Mouse (Mus musculus) thymus, adult 2 months (tissue): Measurements from ENCODE around the gene Cabp2. TPM values are rescaled to one million over a fixed set of nuclear protein-coding genes. Genes with fewer than 3 reads are reported as not detected.

ENCODE experiments used
- DNase-seq: peaks from one replicate; pipeline ENCODE4 v3.0.0; 2021
- H3K27ac ChIP-seq: fragments of 200-500 bp; 2 replicates; pipeline ENCODE4 v1.5.1; 2012; ENCODE audit warnings: low read length, control low read depth; ENCODE audit not compliant: control insufficient read depth, insufficient read depth
- H3K27me3 ChIP-seq: fragments of 200-500 bp; 2 replicates; pipeline ENCODE4 v1.6.1; 2012; ENCODE audit warnings: mild to moderate bottlenecking, low read length, moderate library complexity, mixed read lengths; ENCODE audit not compliant: control insufficient read depth, insufficient read depth
- H3K36me3 ChIP-seq: fragments of 200-500 bp; 2 replicates; pipeline ENCODE4 v1.6.1; 2012; ENCODE audit warnings: mild to moderate bottlenecking, low read length, moderate library complexity; ENCODE audit not compliant: control insufficient read depth, insufficient read depth
- H3K4me1 ChIP-seq: fragments of 200-500 bp; replicated peaks from 2 replicates; pipeline ENCODE4 v1.6.1; 2012; ENCODE audit warnings: low read length; ENCODE audit not compliant: control insufficient read depth, insufficient read depth
- H3K4me3 ChIP-seq: fragments of 200-500 bp; 2 replicates; pipeline ENCODE4 v1.5.1; 2012; ENCODE audit warnings: mild to moderate bottlenecking, low read length, control low read depth, moderate library complexity; ENCODE audit not compliant: control insufficient read depth, insufficient read depth
- CTCF ChIP-seq: fragments of 200-500 bp; IDR thresholded peaks from 2 replicates; pipeline ENCODE4 v1.5.1; 2012; ENCODE audit warnings: mild to moderate bottlenecking, control low read depth, low read length, moderate library complexity, borderline replicate concordance; ENCODE audit not compliant: control insufficient read depth, poor library complexity, insufficient read depth; ENCODE audit errors: extremely low read depth
- POLR2A ChIP-seq: fragments of 200-500 bp; IDR thresholded peaks from 2 replicates; pipeline ENCODE4 v1.6.1; 2012; ENCODE audit warnings: mild to moderate bottlenecking, low read length, control low read depth, moderate library complexity; ENCODE audit not compliant: control insufficient read depth, poor library complexity, insufficient read depth; ENCODE audit errors: extremely low read depth
- WGBS: fragments of 180-500 bp; shearing (Covaris S2); methylation state at CpG from one replicate; pipeline ENCODE4 v1.1.7; 2018; 5-methylcytosine and 5-hydroxymethylcytosine counted together
- polyA plus RNA-seq: library from polyadenylated mRNA; depleted of rRNA; stranded (reverse); fragments of >200 nt; gene quantifications from 2 replicates; pipeline ENCODE4 v1.2.3, GENCODE M21; 2012; rRNA removed

Gene Cabp2
- polyA plus RNA-seq, 1 experiment, result 0.42 TPM

GRCm38 (mm10) chr19:4136463-4136862 lies 55.1 kb downstream of the Cabp2 start:
- no peak overlapping the region for H3K4me3 ChIP-seq
- H3K4me1 ChIP-seq, result peaks cover 14% of the 10 kb centered on the region; the same call in 1 of the 2 replicates
- H3K36me3 ChIP-seq, result peaks cover 9% of the 10 kb centered on the region
- H3K27me3 ChIP-seq, result no peaks in the 10 kb centered on the region
- 89% methylated on average over 5 of the region's 5 CpGs for WGBS
- TF ChIP-seq CTCF (no peak), POLR2A (no peak)
- DNase-seq, result no peak
- H3K27ac ChIP-seq, result no peak overlapping the region

Other genes starting within 250 kb of the Cabp2 start
- 39.1 and 44.2 TPM in 2 replicates for gene Chka, start 229.8 kb upstream of the Cabp2 start, polyA plus RNA-seq
- gene Tcirg1, start 174.4 kb upstream of the Cabp2 start, polyA plus RNA-seq, result 270 and 293 TPM in 2 replicates
- gene Ndufs8, start 168.8 kb upstream of the Cabp2 start, polyA plus RNA-seq, result 287 and 340 TPM in 2 replicates
- gene Aldh3b1, start 151.8 kb upstream of the Cabp2 start, polyA plus RNA-seq, result 10.2 and 11.7 TPM in 2 replicates
- gene Unc93b1, start 146.4 kb upstream of the Cabp2 start, polyA plus RNA-seq, result 147 and 174 TPM in 2 replicates
- 0.33 and 0.97 TPM in 2 replicates for gene Aldh3b3, start 122.9 kb upstream of the Cabp2 start, polyA plus RNA-seq
- gene Aldh3b2, start 109.2 kb upstream of the Cabp2 start, polyA plus RNA-seq, result 7.0 and 7.2 TPM in 2 replicates
- gene Acy3, start 95.0 kb upstream of the Cabp2 start, polyA plus RNA-seq, result 12.0 and 14.9 TPM in 2 replicates
- 0.15 and 0.20 TPM in 2 replicates for gene Tbx10, start 88.8 kb upstream of the Cabp2 start, polyA plus RNA-seq
- 23.6 and 24.9 TPM in 2 replicates for gene Nudt8, start 81.0 kb upstream of the Cabp2 start, polyA plus RNA-seq
- gene Gm49405, start 81.0 kb upstream of the Cabp2 start, polyA plus RNA-seq, result 3.7 and 5.3 TPM in 2 replicates
- gene Doc2g, start 78.3 kb upstream of the Cabp2 start, polyA plus RNA-seq, result 14.4 and 51.8 TPM in 2 replicates
- 152 and 170 TPM in 2 replicates for gene Ndufv1, start 68.8 kb upstream of the Cabp2 start, polyA plus RNA-seq
- gene Gstp1, start 43.6 kb upstream of the Cabp2 start, polyA plus RNA-seq, result 317 and 318 TPM in 2 replicates
- 26.9 and 48.8 TPM in 2 replicates for gene Gstp2, start 35.6 kb upstream of the Cabp2 start, polyA plus RNA-seq
- gene Gstp3, start 22.0 kb upstream of the Cabp2 start, polyA plus RNA-seq, result 23.6 and 26.4 TPM in 2 replicates
- 274 and 296 TPM in 2 replicates for gene Cdk2ap2, start 15.6 kb downstream of the Cabp2 start, polyA plus RNA-seq
- 333 and 357 TPM in 2 replicates for gene Pitpnm1, start 18.4 kb downstream of the Cabp2 start, polyA plus RNA-seq
- 106 and 112 TPM in 2 replicates for gene Aip, start 44.3 kb downstream of the Cabp2 start, polyA plus RNA-seq
- gene Gpr152, start 58.2 kb downstream of the Cabp2 start, polyA plus RNA-seq, result 0.20 and 0.24 TPM in 2 replicates
- gene Cabp4, start 62.5 kb downstream of the Cabp2 start, polyA plus RNA-seq, result 0.26 and 0.53 TPM in 2 replicates
- 508 and 533 TPM in 2 replicates for gene Coro1b, start 67.0 kb downstream of the Cabp2 start, polyA plus RNA-seq
- 1,512 and 1,655 TPM in 2 replicates for gene Ptprcap, start 72.0 kb downstream of the Cabp2 start, polyA plus RNA-seq
- gene Rps6kb2, start 81.8 kb downstream of the Cabp2 start, polyA plus RNA-seq, result 97.8 and 102 TPM in 2 replicates
- 92.9 and 95.5 TPM in 2 replicates for gene Carns1, start 93.9 kb downstream of the Cabp2 start, polyA plus RNA-seq
- 622 and 718 TPM in 2 replicates for gene Tbc1d10c, start 109.7 kb downstream of the Cabp2 start, polyA plus RNA-seq
- 897 and 1,014 TPM in 2 replicates for gene Ppp1ca, start 110.5 kb downstream of the Cabp2 start, polyA plus RNA-seq
- 119 and 143 TPM in 2 replicates for gene Rad9a, start 120.1 kb downstream of the Cabp2 start, polyA plus RNA-seq
- gene Clcf1, start 132.7 kb downstream of the Cabp2 start, polyA plus RNA-seq, result 32.9 and 36.1 TPM in 2 replicates
- gene AC109138.7, start 132.8 kb downstream of the Cabp2 start, polyA plus RNA-seq, result not detected in 2 replicates
- gene Pold4, start 150.3 kb downstream of the Cabp2 start, polyA plus RNA-seq, result 104 and 117 TPM in 2 replicates
- 72.7 and 94.1 TPM in 2 replicates for gene Ssh3, start 187.6 kb downstream of the Cabp2 start, polyA plus RNA-seq
- 56.0 and 61.4 TPM in 2 replicates for gene Ankrd13d, start 201.6 kb downstream of the Cabp2 start, polyA plus RNA-seq
- 515 and 528 TPM in 2 replicates for gene Grk2, start 224.6 kb downstream of the Cabp2 start, polyA plus RNA-seq